Mouse (Mus musculus): ENCODE measurements around the gene Acot6. TPM values are rescaled to one million over a fixed set of nuclear protein-coding genes. Genes with fewer than 3 reads are reported as not detected.

Acot6 gene
- polyA plus RNA-seq, 1 experiment: 0.57 TPM

DNA sequence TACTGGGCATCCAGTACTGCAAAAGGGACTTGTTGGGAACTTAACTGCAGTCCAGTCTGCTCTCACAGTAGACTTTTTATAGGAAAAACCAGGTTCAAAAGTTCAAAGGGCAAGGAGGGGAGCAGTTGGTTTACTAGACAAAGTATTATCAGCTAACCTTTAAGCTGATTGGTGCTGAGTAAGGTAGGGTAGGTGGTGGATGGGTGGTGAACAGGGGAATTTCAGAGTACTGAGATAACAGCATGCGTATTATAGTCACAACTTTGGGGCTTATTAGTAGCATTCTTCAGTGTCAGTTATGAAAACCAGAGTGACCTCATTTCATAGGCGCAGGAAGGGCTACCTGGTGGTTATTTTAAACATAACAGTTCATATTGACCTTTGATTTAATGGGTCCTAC is 849 bp upstream of the Acot6 start:
- H3K27ac ChIP-seq (ENCODE audit: insufficient read depth, low read length): no peak overlapping the region
- no peak overlapping the region for H3K4me3 ChIP-seq (ENCODE audit: extremely low read depth, insufficient read depth, insufficient read length)
- 93% methylated on average over 2 of the region's 2 CpGs for WGBS
- H3K27me3 ChIP-seq (ENCODE audit: control insufficient read depth, insufficient read depth, low read length): no peaks in the 10 kb centered on the region
- no peaks in the 10 kb centered on the region for H3K36me3 ChIP-seq (ENCODE audit: control insufficient read depth, insufficient read depth, low read length)
- TF ChIP-seq POLR2A (IDR thresholded peaks at IDR 0.05; ENCODE audit: low read depth, low read length): no peak
- no peak for TF ChIP-seq CTCF (IDR thresholded peaks at IDR 0.05; ENCODE audit: extremely low read depth, insufficient read depth, insufficient read length, insufficient replicate concordance)
- no peak for DNase-seq (ENCODE audit: low read depth in 1 of 2, low spot score in 2 of 2)
- H3K4me1 ChIP-seq (ENCODE audit: control insufficient read depth, insufficient read depth, insufficient read length): peaks cover 3% of the 10 kb centered on the region; the same call in 1 of the 2 replicates

- no peaks in the 10 kb centered on the region for H3K27me3 ChIP-seq (ENCODE audit: control insufficient read depth, insufficient read depth, low read length)
- H3K27ac ChIP-seq (ENCODE audit: insufficient read depth, low read length): no peak overlapping the region
- H3K4me1 ChIP-seq (ENCODE audit: control insufficient read depth, insufficient read depth, insufficient read length): peaks cover 3% of the 10 kb centered on the region; the same call in 1 of the 2 replicates
- no peak overlapping the region for H3K4me3 ChIP-seq (ENCODE audit: extremely low read depth, insufficient read depth, insufficient read length)
- no peak for DNase-seq (ENCODE audit: low read depth in 1 of 2, low spot score in 2 of 2)
- TF ChIP-seq CTCF (IDR thresholded peaks at IDR 0.05; ENCODE audit: extremely low read depth, insufficient read depth, insufficient read length, insufficient replicate concordance) (no peak), POLR2A (IDR thresholded peaks at IDR 0.05; ENCODE audit: low read depth, low read length) (no peak)
- 66% methylated on average over 1 of the region's 1 CpGs for WGBS
- no peaks in the 10 kb centered on the region for H3K36me3 ChIP-seq (ENCODE audit: control insufficient read depth, insufficient read depth, low read length)
These were observed 383 bp upstream of the Acot6 start for GRCm38 (mm10) chr12:84100071-84100470.

GRCm38 (mm10) chr12:84101493-84101845 is 1.0 kb downstream of the Acot6 start:
- Histone ChIP-seq H3K36me3 (ENCODE audit: control insufficient read depth, insufficient read depth, low read length) (no peaks in the 10 kb centered on the region), H3K4me1 (ENCODE audit: control insufficient read depth, insufficient read depth, insufficient read length) (peaks cover 3% of the 10 kb centered on the region; the same call in 1 of the 2 replicates), H3K4me3 (ENCODE audit: extremely low read depth, insufficient read depth, insufficient read length) (peak overlapping the region; percentile 54), H3K27ac (ENCODE audit: insufficient read depth, low read length) (no peak overlapping the region), H3K27me3 (ENCODE audit: control insufficient read depth, insufficient read depth, low read length) (no peaks in the 10 kb centered on the region)
- 61% methylated on average over 2 of the region's 2 CpGs for WGBS
- TF ChIP-seq CTCF (IDR thresholded peaks at IDR 0.05; ENCODE audit: extremely low read depth, insufficient read depth, insufficient read length, insufficient replicate concordance) (no peak), POLR2A (IDR thresholded peaks at IDR 0.05; ENCODE audit: low read depth, low read length) (no peak)
- DNase-seq (ENCODE audit: low read depth in 1 of 2, low spot score in 2 of 2): no peak

GRCm38 (mm10) chr12:84107012-84107411 is 6.6 kb downstream of the Acot6 start:
- Histone ChIP-seq H3K27me3 (ENCODE audit: control insufficient read depth, insufficient read depth, low read length) (no peaks in the 10 kb centered on the region), H3K4me1 (ENCODE audit: control insufficient read depth, insufficient read depth, insufficient read length) (no peaks in the 10 kb centered on the region), H3K4me3 (ENCODE audit: extremely low read depth, insufficient read depth, insufficient read length) (no peak overlapping the region), H3K27ac (ENCODE audit: insufficient read depth, low read length) (no peak overlapping the region), H3K36me3 (ENCODE audit: control insufficient read depth, insufficient read depth, low read length) (no peaks in the 10 kb centered on the region)
- 94% methylated on average over 3 of the region's 3 CpGs for WGBS
- TF ChIP-seq CTCF (IDR thresholded peaks at IDR 0.05; ENCODE audit: extremely low read depth, insufficient read depth, insufficient read length, insufficient replicate concordance) (no peak), POLR2A (IDR thresholded peaks at IDR 0.05; ENCODE audit: low read depth, low read length) (no peak)
- DNase-seq (ENCODE audit: low read depth in 1 of 2, low spot score in 2 of 2): no peak

- no peaks in the 10 kb centered on the region for H3K27me3 ChIP-seq (ENCODE audit: control insufficient read depth, insufficient read depth, low read length)
These were observed 7.2 kb downstream of the Acot6 start for GRCm38 (mm10) chr12:84107692-84108091.

GRCm38 (mm10) chr12:84109924-84110323 is 9.5 kb downstream of the Acot6 start:
- WGBS: 88% methylated on average over 1 of the region's 1 CpGs
- no peak for DNase-seq (ENCODE audit: low read depth in 1 of 2, low spot score in 2 of 2)
- Histone ChIP-seq H3K27me3 (ENCODE audit: control insufficient read depth, insufficient read depth, low read length) (no peaks in the 10 kb centered on the region), H3K4me3 (ENCODE audit: extremely low read depth, insufficient read depth, insufficient read length) (no peak overlapping the region), H3K36me3 (ENCODE audit: control insufficient read depth, insufficient read depth, low read length) (no peaks in the 10 kb centered on the region), H3K27ac (ENCODE audit: insufficient read depth, low read length) (no peak overlapping the region), H3K4me1 (ENCODE audit: control insufficient read depth, insufficient read depth, insufficient read length) (peaks cover 3% of the 10 kb centered on the region; the same call in 1 of the 2 replicates)
- TF ChIP-seq CTCF (IDR thresholded peaks at IDR 0.05; ENCODE audit: extremely low read depth, insufficient read depth, insufficient read length, insufficient replicate concordance) (no peak), POLR2A (IDR thresholded peaks at IDR 0.05; ENCODE audit: low read depth, low read length) (no peak)

More at GRCm38 (mm10) chr12:84107692-84108091, 7.2 kb downstream of the Acot6 start:
- no peaks in the 10 kb centered on the region for H3K36me3 ChIP-seq (ENCODE audit: control insufficient read depth, insufficient read depth, low read length)
- no peak overlapping the region for H3K27ac ChIP-seq (ENCODE audit: insufficient read depth, low read length)
- TF ChIP-seq CTCF (IDR thresholded peaks at IDR 0.05; ENCODE audit: extremely low read depth, insufficient read depth, insufficient read length, insufficient replicate concordance) (no peak), POLR2A (IDR thresholded peaks at IDR 0.05; ENCODE audit: low read depth, low read length) (no peak)
- 21% methylated on average over 1 of the region's 1 CpGs for WGBS
- no peak for DNase-seq (ENCODE audit: low read depth in 1 of 2, low spot score in 2 of 2)
- H3K4me1 ChIP-seq (ENCODE audit: control insufficient read depth, insufficient read depth, insufficient read length): no peaks in the 10 kb centered on the region
- no peak overlapping the region for H3K4me3 ChIP-seq (ENCODE audit: extremely low read depth, insufficient read depth, insufficient read length)

DNA sequence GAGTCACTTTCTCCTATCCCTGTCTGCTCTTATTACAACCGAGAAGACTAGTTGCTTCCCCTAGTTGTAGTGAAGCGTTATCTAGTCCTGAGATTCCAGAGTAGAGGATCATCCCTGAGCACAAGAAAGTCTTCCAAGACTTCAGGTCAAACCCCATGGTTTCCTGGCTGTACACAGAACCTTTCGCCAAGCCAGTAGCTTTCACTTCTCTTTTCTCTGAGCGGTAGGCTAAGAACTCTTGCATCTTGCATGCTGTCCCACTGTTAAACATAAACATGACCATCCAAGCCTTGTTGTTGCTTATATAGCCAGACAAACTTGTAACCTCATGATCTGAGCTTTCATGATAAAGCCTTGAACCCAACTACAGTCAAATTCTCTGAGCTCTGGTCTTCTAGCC is 10.4 kb downstream of the Acot6 start:
- peaks cover 3% of the 10 kb centered on the region; the same call in 1 of the 2 replicates for H3K4me1 ChIP-seq (ENCODE audit: control insufficient read depth, insufficient read depth, insufficient read length)
- H3K27ac ChIP-seq (ENCODE audit: insufficient read depth, low read length): no peak overlapping the region
- H3K27me3 ChIP-seq (ENCODE audit: control insufficient read depth, insufficient read depth, low read length): no peaks in the 10 kb centered on the region
- WGBS: 66% methylated on average over 4 of the region's 4 CpGs
- no peaks in the 10 kb centered on the region for H3K36me3 ChIP-seq (ENCODE audit: control insufficient read depth, insufficient read depth, low read length)
- TF ChIP-seq POLR2A (IDR thresholded peaks at IDR 0.05; ENCODE audit: low read depth, low read length) (no peak), CTCF (IDR thresholded peaks at IDR 0.05; ENCODE audit: extremely low read depth, insufficient read depth, insufficient read length, insufficient replicate concordance) (no peak)
- no peak for DNase-seq (ENCODE audit: low read depth in 1 of 2, low spot score in 2 of 2)
- H3K4me3 ChIP-seq (ENCODE audit: extremely low read depth, insufficient read depth, insufficient read length): no peak overlapping the region
